Mouse (Mus musculus): ENCODE data around the gene Shb.

- TF ChIP-seq POLR2A (IDR thresholded peaks at IDR 0.05; ENCODE audit: extremely low read depth, insufficient read depth, low read length) (no peak), CTCF (IDR thresholded peaks at IDR 0.05; ENCODE audit: extremely low read depth, insufficient read depth, low read length) (no peak)
Observed at GRCm38 (mm10) chr4:45509416-45509815, 22.9 kb downstream of the Shb start.

Data from cortical plate, adult 2 months (tissue).